Mouse (Mus musculus) embryonic facial prominence, embryonic 12.5 days (tissue): Measurements from ENCODE around the gene Optn. TPM values are rescaled to one million over a fixed set of nuclear protein-coding genes. Genes with fewer than 3 reads are reported as not detected.
A peak's percentile ranks its signal among the peaks of the same experiment; 100 is the strongest.

Experiments
- ATAC-seq: fragments of 200-750 bp; cut with Nextera tagmentation; 2 replicates; pipeline ENCODE4 v1.8.0; 2017; ENCODE audit not compliant: insufficient number of reproducible peaks, insufficient read depth, low FRiP score, low TSS enrichment
- H3K27ac ChIP-seq: fragments of 300-500 bp; sonication (generic); 2 replicates; pipeline ENCODE4 v1.5.1; 2016; ENCODE audit warnings: mild to moderate bottlenecking
- H3K27me3 ChIP-seq: fragments of 300-500 bp; sonication (generic); 2 replicates; pipeline ENCODE4 v1.6.1; 2016; ENCODE audit warnings: mild to moderate bottlenecking, moderate library complexity
- H3K36me3 ChIP-seq: fragments of 300-500 bp; sonication (generic); 2 replicates; pipeline ENCODE4 v1.6.1; 2016; ENCODE audit warnings: mild to moderate bottlenecking
- H3K4me1 ChIP-seq: fragments of 300-500 bp; sonication (generic); 2 replicates; pipeline ENCODE4 v1.6.1; 2016
- H3K4me2 ChIP-seq: fragments of 300-500 bp; sonication (generic); replicated peaks from 2 replicates; pipeline ENCODE4 v1.6.1; 2016; ENCODE audit warnings: mild to moderate bottlenecking, moderate library complexity
- H3K4me3 ChIP-seq: fragments of 300-500 bp; sonication (generic); 2 replicates; pipeline ENCODE4 v1.5.1; 2016; ENCODE audit warnings: mild to moderate bottlenecking
- H3K9ac ChIP-seq: fragments of 300-500 bp; sonication (generic); 2 replicates; pipeline ENCODE4 v1.6.1; 2016; ENCODE audit warnings: mild to moderate bottlenecking, moderate library complexity
- H3K9me3 ChIP-seq: fragments of 300-500 bp; sonication (generic); 2 replicates; pipeline ENCODE4 v1.6.1; 2016; ENCODE audit warnings: mild to moderate bottlenecking, moderate library complexity
- WGBS: fragments of 180-500 bp; shearing (Covaris S2); methylation state at CpG from one replicate; pipeline ENCODE4 v1.1.7; 2016; 5-methylcytosine and 5-hydroxymethylcytosine counted together
- polyA plus RNA-seq: library from polyadenylated mRNA; unstranded; fragments of >200 nt; fragmentation: Nextera tagmentation; extraction: Ambion mirVana; gene quantifications from 2 replicates; pipeline ENCODE4 v1.2.1, GENCODE M21; 2016

Gene Optn
- polyA plus RNA-seq, 1 experiment from 2014 or later: 4.6 TPM

- no peaks in the 10 kb centered on the region for H3K36me3 ChIP-seq
- H3K4me1 ChIP-seq: no peaks in the 10 kb centered on the region
- no peak overlapping the region for H3K4me3 ChIP-seq
- no peak for ATAC-seq
- no peak overlapping the region for H3K4me2 ChIP-seq
- no peaks in the 10 kb centered on the region for H3K27me3 ChIP-seq
- 78% methylated on average over 5 of the region's 5 CpGs for WGBS
- no peaks in the 10 kb centered on the region for H3K9me3 ChIP-seq
- H3K27ac ChIP-seq: no peak overlapping the region
- H3K9ac ChIP-seq: no peak overlapping the region
Observed at GRCm38 (mm10) chr2:5038320-5038719, 25.5 kb downstream of the Optn start.

GRCm38 (mm10) chr2:5037390-5037789, 26.5 kb downstream of the Optn start:
- no peaks in the 10 kb centered on the region for H3K4me1 ChIP-seq
- H3K9me3 ChIP-seq: no peaks in the 10 kb centered on the region
- H3K27me3 ChIP-seq: no peaks in the 10 kb centered on the region
- no peak overlapping the region for H3K4me2 ChIP-seq
- no peak overlapping the region for H3K4me3 ChIP-seq
- H3K36me3 ChIP-seq: no peaks in the 10 kb centered on the region
- no peak for ATAC-seq
- WGBS: 70% methylated on average over 3 of the region's 3 CpGs
- H3K9ac ChIP-seq: no peak overlapping the region
- no peak overlapping the region for H3K27ac ChIP-seq

GRCm38 (mm10) chr2:5036411-5037076, 27.3 kb downstream of the Optn start:
- ATAC-seq: no peak
- no peaks in the 10 kb centered on the region for H3K4me1 ChIP-seq
- no peaks in the 10 kb centered on the region for H3K9me3 ChIP-seq
- H3K27me3 ChIP-seq: no peaks in the 10 kb centered on the region
- 88% methylated on average over 10 of the region's 10 CpGs for WGBS
- H3K36me3 ChIP-seq: no peaks in the 10 kb centered on the region
- no peak overlapping the region for H3K4me2 ChIP-seq
- H3K4me3 ChIP-seq: no peak overlapping the region
- H3K9ac ChIP-seq: no peak overlapping the region
- H3K27ac ChIP-seq: no peak overlapping the region

- Histone ChIP-seq H3K27ac (no peak overlapping the region), H3K9ac (no peak overlapping the region), H3K4me3 (no peak overlapping the region), H3K4me1 (no peaks in the 10 kb centered on the region), H3K9me3 (no peaks in the 10 kb centered on the region), H3K27me3 (no peaks in the 10 kb centered on the region), H3K36me3 (no peaks in the 10 kb centered on the region), H3K4me2 (no peak overlapping the region)
- 85% methylated on average over 9 of the region's 9 CpGs for WGBS
- ATAC-seq: no peak
Observed at GRCm38 (mm10) chr2:5035241-5035640, 28.6 kb downstream of the Optn start.

- H3K4me2 ChIP-seq: no peak overlapping the region
- no peaks in the 10 kb centered on the region for H3K27me3 ChIP-seq
- H3K27ac ChIP-seq: no peak overlapping the region
- H3K9me3 ChIP-seq: no peaks in the 10 kb centered on the region
- no peak overlapping the region for H3K9ac ChIP-seq
- WGBS: 83% methylated on average over 8 of the region's 8 CpGs
- H3K4me1 ChIP-seq: no peaks in the 10 kb centered on the region
- ATAC-seq: no peak
- H3K36me3 ChIP-seq: no peaks in the 10 kb centered on the region
- H3K4me3 ChIP-seq: no peak overlapping the region
Observed at GRCm38 (mm10) chr2:5034801-5035200, 29.1 kb downstream of the Optn start.

- no peak overlapping the region for H3K4me2 ChIP-seq
- WGBS: 76% methylated on average over 15 of the region's 15 CpGs
Observed at GRCm38 (mm10) chr2:5033546-5034420, 30.1 kb downstream of the Optn start.

GRCm38 (mm10) chr2:5032665-5033064, 31.2 kb downstream of the Optn start:
- Histone ChIP-seq H3K27me3 (no peaks in the 10 kb centered on the region), H3K9ac (no peak overlapping the region), H3K4me2 (no peak overlapping the region), H3K9me3 (no peaks in the 10 kb centered on the region), H3K4me1 (no peaks in the 10 kb centered on the region), H3K36me3 (no peaks in the 10 kb centered on the region), H3K4me3 (no peak overlapping the region), H3K27ac (no peak overlapping the region)
- ATAC-seq: no peak
- WGBS: 69% methylated on average over 5 of the region's 5 CpGs

More at GRCm38 (mm10) chr2:5033546-5034420, 30.1 kb downstream of the Optn start:
- Histone ChIP-seq H3K4me3 (no peak overlapping the region), H3K4me1 (no peaks in the 10 kb centered on the region), H3K9me3 (no peaks in the 10 kb centered on the region), H3K27ac (no peak overlapping the region), H3K27me3 (no peaks in the 10 kb centered on the region), H3K9ac (no peak overlapping the region), H3K36me3 (no peaks in the 10 kb centered on the region)
- ATAC-seq: no peak

GRCm38 (mm10) chr2:5031215-5031614, 32.6 kb downstream of the Optn start:
- no peak for ATAC-seq
- Histone ChIP-seq H3K9me3 (no peaks in the 10 kb centered on the region), H3K4me2 (no peak overlapping the region), H3K4me3 (no peak overlapping the region), H3K27ac (no peak overlapping the region), H3K36me3 (no peaks in the 10 kb centered on the region), H3K9ac (no peak overlapping the region), H3K27me3 (no peaks in the 10 kb centered on the region), H3K4me1 (no peaks in the 10 kb centered on the region)
- WGBS: 74% methylated on average over 7 of the region's 7 CpGs

GRCm38 (mm10) chr2:5029808-5030207, 34.0 kb downstream of the Optn start:
- WGBS: 91% methylated on average over 4 of the region's 4 CpGs
- Histone ChIP-seq H3K9ac (no peak overlapping the region), H3K4me1 (no peaks in the 10 kb centered on the region), H3K27ac (no peak overlapping the region), H3K4me2 (no peak overlapping the region), H3K36me3 (no peaks in the 10 kb centered on the region), H3K27me3 (no peaks in the 10 kb centered on the region), H3K4me3 (no peak overlapping the region), H3K9me3 (no peaks in the 10 kb centered on the region)
- ATAC-seq: no peak

- Histone ChIP-seq H3K9me3 (no peaks in the 10 kb centered on the region), H3K9ac (no peak overlapping the region), H3K27ac (no peak overlapping the region), H3K27me3 (no peaks in the 10 kb centered on the region), H3K36me3 (no peaks in the 10 kb centered on the region), H3K4me1 (no peaks in the 10 kb centered on the region), H3K4me2 (no peak overlapping the region), H3K4me3 (no peak overlapping the region)
- ATAC-seq: no peak
- 70% methylated on average over 7 of the region's 7 CpGs for WGBS
Observed at GRCm38 (mm10) chr2:5028047-5028446, 35.8 kb downstream of the Optn start.

- H3K9ac ChIP-seq: no peak overlapping the region
- H3K27ac ChIP-seq: no peak overlapping the region
- WGBS: 68% methylated on average over 6 of the region's 6 CpGs
- no peaks in the 10 kb centered on the region for H3K4me1 ChIP-seq
- no peak overlapping the region for H3K4me3 ChIP-seq
- no peaks in the 10 kb centered on the region for H3K9me3 ChIP-seq
- no peak for ATAC-seq
- H3K27me3 ChIP-seq: no peaks in the 10 kb centered on the region
- no peaks in the 10 kb centered on the region for H3K36me3 ChIP-seq
- H3K4me2 ChIP-seq: no peak overlapping the region
Observed at GRCm38 (mm10) chr2:5027057-5027456, 36.8 kb downstream of the Optn start.

GRCm38 (mm10) chr2:5025162-5025733, 38.6 kb downstream of the Optn start:
- Histone ChIP-seq H3K27me3 (no peaks in the 10 kb centered on the region), H3K4me1 (no peaks in the 10 kb centered on the region), H3K4me3 (no peak overlapping the region), H3K9ac (no peak overlapping the region), H3K36me3 (no peaks in the 10 kb centered on the region), H3K9me3 (no peaks in the 10 kb centered on the region), H3K27ac (no peak overlapping the region), H3K4me2 (no peak overlapping the region)
- WGBS: 53% methylated on average over 4 of the region's 4 CpGs
- ATAC-seq: 0 out of 2 replicates have a peak, but pooled peaks have one; percentile 15
